Mouse (Mus musculus) effector memory CD4-positive, alpha-beta T cell, adult 5 months (primary cell): ENCODE measurements around the gene Ankrd6. TPM values are rescaled to one million over a fixed set of nuclear protein-coding genes. Genes with fewer than 3 reads are reported as not detected.

Experiments
- polyA plus RNA-seq: library from polyadenylated mRNA; unstranded; fragments of 100-300 nt; shearing (Covaris generic); gene quantifications from one replicate; pipeline ENCODE4 v1.2.1, GENCODE M21; 2017

Gene Ankrd6
- polyA plus RNA-seq = 0.47 TPM

GRCm38 (mm10) chr4:32950356-32951034, at the start of gene Ankrd6:
TSS of gene Ankrd6 (minus strand) at chr4:32950841.

DNA sequence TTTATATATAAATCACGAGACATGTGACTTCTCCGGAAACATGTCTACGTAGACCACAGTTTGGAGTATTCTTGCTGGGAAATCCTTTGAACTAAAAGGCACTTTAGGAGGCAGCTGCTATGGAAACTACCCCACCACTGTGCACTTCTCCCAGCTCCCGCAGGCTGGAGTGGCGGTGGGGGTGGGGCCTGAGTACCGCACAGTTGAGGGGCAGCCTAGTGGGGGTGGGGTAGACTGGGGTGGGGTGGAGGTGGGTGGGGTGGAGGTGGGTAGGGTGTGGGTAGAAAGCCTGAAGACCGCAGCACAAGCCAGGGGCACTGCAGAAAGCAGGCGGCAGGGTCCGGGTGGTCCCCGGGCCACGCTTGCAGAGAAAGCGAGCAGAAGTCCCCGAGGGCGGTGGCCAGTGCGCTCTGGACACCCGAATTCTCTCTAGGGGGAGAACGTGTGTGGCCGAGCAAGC, 32.1 kb upstream of the Ankrd6 start, which contains the start of gene Rragd:
Gene Rragd (plus strand): TSS at position 322 of the 460 bp plus-strand sequence.

GRCm38 (mm10) chr4:32799966-32800576, 150.6 kb downstream of the Ankrd6 start, which contains the start of gene Lyrm2:
TSS of gene Lyrm2 (plus strand) at chr4:32800253.

Other genes starting within 250 kb of the Ankrd6 start
- 29.3 TPM for gene Lyrm2, start 150.6 kb downstream of the Ankrd6 start, polyA plus RNA-seq
- gene Rragd, start 32.2 kb upstream of the Ankrd6 start, polyA plus RNA-seq = 0.80 TPM
- 236 TPM for gene Ube2j1, start 80.6 kb upstream of the Ankrd6 start, polyA plus RNA-seq
- 5.7 TPM for gene Gabrr2, start 112.2 kb upstream of the Ankrd6 start, polyA plus RNA-seq
- gene Gabrr1, start 181.7 kb upstream of the Ankrd6 start, polyA plus RNA-seq = not detected
- gene Pm20d2, start 238.9 kb upstream of the Ankrd6 start, polyA plus RNA-seq = not detected